Mouse (Mus musculus) embryonic facial prominence, embryonic 12.5 days (tissue): ENCODE results near the gene Ctsll3. TPM values are rescaled to one million over a fixed set of nuclear protein-coding genes. Genes with fewer than 3 reads are reported as not detected.

Experiments used
- polyA plus RNA-seq: library from polyadenylated mRNA; unstranded; fragments of >200 nt; fragmentation: Nextera tagmentation; extraction: Ambion mirVana; gene quantifications from 2 replicates; pipeline ENCODE4 v1.2.1, GENCODE M21; 2016

Ctsll3 gene
- polyA plus RNA-seq, 1 experiment from 2014 or later, result not detected

Other genes with a start within 250 kb of the Ctsll3 start
- gene Dapk1, start 200.9 kb downstream of the Ctsll3 start, polyA plus RNA-seq, result 29.9 and 31.9 TPM in 2 replicates
- gene BC051665, start 16.5 kb downstream of the Ctsll3 start, polyA plus RNA-seq, result not detected in 2 replicates
- gene 4930486L24Rik, start 61.6 kb upstream of the Ctsll3 start, polyA plus RNA-seq, result not detected in 2 replicates
- 0.34 TPM in 1 of 2 replicates, not detected in the other for gene Gm49392, start 94.0 kb upstream of the Ctsll3 start, polyA plus RNA-seq
- 1.4 and 1.5 TPM in 2 replicates for gene Ctla2b, start 94.6 kb upstream of the Ctsll3 start, polyA plus RNA-seq
- gene Tpbpb, start 102.0 kb upstream of the Ctsll3 start, polyA plus RNA-seq, result not detected in 2 replicates
- not detected in 2 replicates for gene Gm49393, start 132.7 kb upstream of the Ctsll3 start, polyA plus RNA-seq
- 1.4 and 2.0 TPM in 2 replicates for gene Gm49391, start 133.7 kb upstream of the Ctsll3 start, polyA plus RNA-seq
- 13.2 and 18.1 TPM in 2 replicates for gene Ctla2a, start 133.8 kb upstream of the Ctsll3 start, polyA plus RNA-seq
- gene Tpbpa, start 139.1 kb upstream of the Ctsll3 start, polyA plus RNA-seq, result not detected in 2 replicates
- gene Ctsj, start 203.1 kb upstream of the Ctsll3 start, polyA plus RNA-seq, result not detected in 2 replicates
- not detected in 2 replicates for gene Ctsq, start 237.8 kb upstream of the Ctsll3 start, polyA plus RNA-seq